Mouse (Mus musculus) forebrain, embryonic 14.5 days (tissue): ENCODE measurements around the gene Gpc6. TPM values are rescaled to one million over a fixed set of nuclear protein-coding genes. Genes with fewer than 3 reads are reported as not detected.

Experiments used
- ATAC-seq: fragments of 200-750 bp; cut with Nextera tagmentation; 2 replicates; pipeline ENCODE4 v1.8.0; 2017; ENCODE audit warnings: mild to moderate bottlenecking, moderate library complexity
- DNase-seq: peaks from one replicate; pipeline ENCODE4 v3.0.0-alpha.2; 2015; ENCODE audit warnings: low spot score
- H3K27ac ChIP-seq: fragments of 300-500 bp; sonication (generic); 2 replicates; pipeline ENCODE4 v1.5.1; 2014; ENCODE audit warnings: low read depth, mild to moderate bottlenecking, control low read depth, low read length, moderate library complexity
- H3K27me3 ChIP-seq: fragments of 300-500 bp; sonication (generic); replicated peaks from 2 replicates; pipeline ENCODE4 v1.6.1; 2014; ENCODE audit warnings: low read length, control low read depth, mixed read lengths; ENCODE audit not compliant: control insufficient read depth, insufficient read depth
- H3K36me3 ChIP-seq: fragments of 300-500 bp; sonication (generic); 2 replicates; pipeline ENCODE4 v1.6.1; 2014; ENCODE audit warnings: low read length, control low read depth; ENCODE audit not compliant: control insufficient read depth, insufficient read depth
- H3K4me1 ChIP-seq: fragments of 300-500 bp; sonication (generic); 2 replicates; pipeline ENCODE4 v1.6.1; 2014; ENCODE audit warnings: antibody characterized with exemption, low read length, control low read depth; ENCODE audit not compliant: control insufficient read depth, insufficient read depth
- H3K4me2 ChIP-seq: fragments of 300-500 bp; sonication (generic); 2 replicates; pipeline ENCODE4 v1.6.1; 2014; ENCODE audit warnings: mild to moderate bottlenecking, control low read depth, low read length
- H3K4me3 ChIP-seq: fragments of 300-500 bp; sonication (generic); 2 replicates; pipeline ENCODE4 v1.5.1; 2014; ENCODE audit warnings: low read depth, low read length, control low read depth
- H3K9ac ChIP-seq: fragments of 300-500 bp; sonication (generic); 2 replicates; pipeline ENCODE4 v1.6.1; 2014; ENCODE audit warnings: mild to moderate bottlenecking, low read length, control low read depth, moderate library complexity
- H3K9me3 ChIP-seq: fragments of 300-500 bp; sonication (generic); replicated peaks from 2 replicates; pipeline ENCODE4 v1.6.1; 2016; ENCODE audit warnings: low read length, control low read depth, mixed read lengths; ENCODE audit not compliant: control insufficient read depth
- WGBS: fragments of 180-500 bp; shearing (Covaris S2); extraction: QIAGEN DNeasy Blood & Tissue Kit; methylation state at CpG from one replicate; pipeline ENCODE4 v1.1.7; 2014; 5-methylcytosine and 5-hydroxymethylcytosine counted together
- polyA plus RNA-seq: library from polyadenylated mRNA; unstranded; fragments of >200 nt; fragmentation: Nextera tagmentation; extraction: Ambion mirVana; gene quantifications from 2 replicates; pipeline ENCODE4 v1.2.1, GENCODE M21; 2014

Gpc6 gene
- polyA plus RNA-seq, 1 experiment from 2014 or later = 9.0 TPM

GRCm38 (mm10) chr14:116941772-116942171, 16.7 kb downstream of the Gpc6 start:
- H3K4me3 ChIP-seq = no peak overlapping the region
- 82% methylated on average over 4 of the region's 4 CpGs for WGBS
- H3K4me1 ChIP-seq = no peaks in the 10 kb centered on the region

GRCm38 (mm10) chr14:116943751-116944150, 18.6 kb downstream of the Gpc6 start:
- no peak overlapping the region for H3K4me2 ChIP-seq
- no peak overlapping the region for H3K4me3 ChIP-seq
- H3K4me1 ChIP-seq = no peaks in the 10 kb centered on the region
- WGBS = 95% methylated on average over 7 of the region's 7 CpGs
- H3K9ac ChIP-seq = no peak overlapping the region
- ATAC-seq (no peak), DNase-seq (no peak)
- no peaks in the 10 kb centered on the region for H3K36me3 ChIP-seq
- no peaks in the 10 kb centered on the region for H3K27me3 ChIP-seq
- no peak overlapping the region for H3K27ac ChIP-seq
- H3K9me3 ChIP-seq = no peaks in the 10 kb centered on the region

More at GRCm38 (mm10) chr14:116941772-116942171, 16.7 kb downstream of the Gpc6 start:
- DNase-seq = peak; percentile 66
- no peak overlapping the region for H3K4me2 ChIP-seq
- H3K36me3 ChIP-seq = no peaks in the 10 kb centered on the region
- no peak overlapping the region for H3K27ac ChIP-seq
- H3K27me3 ChIP-seq = no peaks in the 10 kb centered on the region
- no peaks in the 10 kb centered on the region for H3K9me3 ChIP-seq
- no peak overlapping the region for H3K9ac ChIP-seq
- no peak; the same call in 1 of the 2 replicates for ATAC-seq

GRCm38 (mm10) chr14:116945975-116946374, 20.9 kb downstream of the Gpc6 start:
- Histone ChIP-seq H3K27ac (no peak overlapping the region), H3K9me3 (no peaks in the 10 kb centered on the region), H3K9ac (no peak overlapping the region), H3K27me3 (no peaks in the 10 kb centered on the region), H3K4me2 (no peak overlapping the region), H3K4me1 (no peaks in the 10 kb centered on the region), H3K36me3 (no peaks in the 10 kb centered on the region), H3K4me3 (no peak overlapping the region)
- ATAC-seq (no peak), DNase-seq (no peak)
- 91% methylated on average over 6 of the region's 6 CpGs for WGBS

- H3K4me3 ChIP-seq = no peak overlapping the region
- H3K9ac ChIP-seq = no peak overlapping the region
- H3K36me3 ChIP-seq = no peaks in the 10 kb centered on the region
- no peak overlapping the region for H3K27ac ChIP-seq
- no peaks in the 10 kb centered on the region for H3K4me1 ChIP-seq
- ATAC-seq (no peak), DNase-seq (no peak)
- 94% methylated on average over 6 of the region's 6 CpGs for WGBS
- no peaks in the 10 kb centered on the region; the same call in 1 of the 2 replicates for H3K9me3 ChIP-seq
- H3K27me3 ChIP-seq = no peaks in the 10 kb centered on the region
- no peak overlapping the region for H3K4me2 ChIP-seq
These were observed 22.3 kb downstream of the Gpc6 start for GRCm38 (mm10) chr14:116947461-116947860.

GRCm38 (mm10) chr14:116947939-116948591, 22.9 kb downstream of the Gpc6 start:
- H3K9ac ChIP-seq = no peak overlapping the region
- no peaks in the 10 kb centered on the region; the same call in 1 of the 2 replicates for H3K9me3 ChIP-seq
- DNase-seq = no peak

GRCm38 (mm10) chr14:116957154-116957553, 32.0 kb downstream of the Gpc6 start:
- H3K27ac ChIP-seq = no peak overlapping the region
- H3K27me3 ChIP-seq = no peaks in the 10 kb centered on the region
- no peaks in the 10 kb centered on the region for H3K4me1 ChIP-seq
- no peaks in the 10 kb centered on the region; the same call in 1 of the 2 replicates for H3K9me3 ChIP-seq
- ATAC-seq (0 out of 2 replicates have a peak, but pooled peaks have one; percentile 32), DNase-seq (no peak)
- no peaks in the 10 kb centered on the region for H3K36me3 ChIP-seq
- H3K9ac ChIP-seq = no peak overlapping the region
- no peak overlapping the region for H3K4me2 ChIP-seq
- H3K4me3 ChIP-seq = no peak overlapping the region

More at GRCm38 (mm10) chr14:116947939-116948591, 22.9 kb downstream of the Gpc6 start:
- H3K36me3 ChIP-seq = no peaks in the 10 kb centered on the region
- no peak overlapping the region for H3K27ac ChIP-seq
- no peaks in the 10 kb centered on the region for H3K4me1 ChIP-seq
- no peak overlapping the region for H3K4me2 ChIP-seq
- H3K27me3 ChIP-seq = no peaks in the 10 kb centered on the region
- no peak overlapping the region for H3K4me3 ChIP-seq
- ATAC-seq = no peak
- 90% methylated on average over 5 of the region's 5 CpGs for WGBS

- H3K27ac ChIP-seq = no peak overlapping the region
- no peaks in the 10 kb centered on the region for H3K9me3 ChIP-seq
- ATAC-seq (no peak), DNase-seq (no peak)
- no peak overlapping the region for H3K4me2 ChIP-seq
- 69% methylated on average over 6 of the region's 6 CpGs for WGBS
- no peak overlapping the region for H3K9ac ChIP-seq
- H3K4me3 ChIP-seq = no peak overlapping the region
- H3K27me3 ChIP-seq = no peaks in the 10 kb centered on the region
- no peaks in the 10 kb centered on the region for H3K4me1 ChIP-seq
- no peaks in the 10 kb centered on the region for H3K36me3 ChIP-seq
These were observed 39.7 kb downstream of the Gpc6 start for GRCm38 (mm10) chr14:116964837-116965236.

- H3K9me3 ChIP-seq = no peaks in the 10 kb centered on the region
- H3K27ac ChIP-seq = no peak overlapping the region
- no peak overlapping the region for H3K9ac ChIP-seq
- H3K27me3 ChIP-seq = no peaks in the 10 kb centered on the region
- no peak overlapping the region for H3K4me3 ChIP-seq
- H3K36me3 ChIP-seq = no peaks in the 10 kb centered on the region
- H3K4me1 ChIP-seq = no peaks in the 10 kb centered on the region
- no peak for DNase-seq
- 91% methylated on average over 3 of the region's 3 CpGs for WGBS
- no peak for ATAC-seq
- H3K4me2 ChIP-seq = no peak overlapping the region
These were observed 49.6 kb downstream of the Gpc6 start for GRCm38 (mm10) chr14:116974708-116975107.

GRCm38 (mm10) chr14:116975224-116975623, 50.1 kb downstream of the Gpc6 start:
- no peaks in the 10 kb centered on the region for H3K36me3 ChIP-seq
- ATAC-seq (no peak), DNase-seq (no peak)
- H3K4me1 ChIP-seq = no peaks in the 10 kb centered on the region
- 87% methylated on average over 4 of the region's 4 CpGs for WGBS
- no peaks in the 10 kb centered on the region for H3K27me3 ChIP-seq
- no peak overlapping the region for H3K4me3 ChIP-seq
- H3K27ac ChIP-seq = no peak overlapping the region
- no peak overlapping the region for H3K9ac ChIP-seq
- H3K4me2 ChIP-seq = no peak overlapping the region
- H3K9me3 ChIP-seq = no peaks in the 10 kb centered on the region
